Mouse (Mus musculus): Measurements from ENCODE around the gene Lrrc8c. TPM values are rescaled to one million over a fixed set of nuclear protein-coding genes. Genes with fewer than 3 reads are reported as not detected.

Gene Lrrc8c
- polyA plus RNA-seq, 1 experiment from 2014 or later = 10.4 TPM

GRCm38 (mm10) chr5:105536172-105536571, 17.0 kb downstream of the Lrrc8c start:
- H3K4me2 ChIP-seq (ENCODE audit: low read length) = no peak overlapping the region
- WGBS = 87% methylated on average over 2 of the region's 2 CpGs
- no peak for ATAC-seq
- no peak overlapping the region for H3K9ac ChIP-seq (ENCODE audit: low read depth, low read length)
- no peak overlapping the region for H3K27ac ChIP-seq (ENCODE audit: low read length)
- H3K36me3 ChIP-seq (ENCODE audit: control insufficient read depth, insufficient read depth, low read length) = peaks cover 7% of the 10 kb centered on the region
- no peaks in the 10 kb centered on the region for H3K4me1 ChIP-seq (ENCODE audit: control insufficient read depth, insufficient read depth, low read length)
- no peaks in the 10 kb centered on the region for H3K27me3 ChIP-seq (ENCODE audit: control insufficient read depth, insufficient read depth, low read depth, low read length)
- H3K4me3 ChIP-seq (ENCODE audit: low read depth, low read length) = no peak overlapping the region
- no peaks in the 10 kb centered on the region; the same call in 1 of the 2 replicates for H3K9me3 ChIP-seq (replicated peaks; ENCODE audit: control insufficient read depth, low read length, poor library complexity, severe bottlenecking)

GRCm38 (mm10) chr5:105537101-105537723, 18.0 kb downstream of the Lrrc8c start:
- H3K4me2 ChIP-seq (ENCODE audit: low read length) = no peak overlapping the region
- H3K27ac ChIP-seq (ENCODE audit: low read length) = no peak overlapping the region
- H3K4me3 ChIP-seq (ENCODE audit: low read depth, low read length) = no peak overlapping the region
- H3K4me1 ChIP-seq (ENCODE audit: control insufficient read depth, insufficient read depth, low read length) = no peaks in the 10 kb centered on the region
- ATAC-seq = no peak
- peaks cover 7% of the 10 kb centered on the region for H3K36me3 ChIP-seq (ENCODE audit: control insufficient read depth, insufficient read depth, low read length)
- 70% methylated on average over 11 of the region's 11 CpGs for WGBS
- H3K9me3 ChIP-seq (replicated peaks; ENCODE audit: control insufficient read depth, low read length, poor library complexity, severe bottlenecking) = no peaks in the 10 kb centered on the region; the same call in 1 of the 2 replicates
- H3K9ac ChIP-seq (ENCODE audit: low read depth, low read length) = no peak overlapping the region
- H3K27me3 ChIP-seq (ENCODE audit: control insufficient read depth, insufficient read depth, low read depth, low read length) = no peaks in the 10 kb centered on the region

GRCm38 (mm10) chr5:105541051-105541450, 21.9 kb downstream of the Lrrc8c start:
- no peak overlapping the region for H3K27ac ChIP-seq (ENCODE audit: low read length)
- ATAC-seq = no peak
- 91% methylated on average over 7 of the region's 7 CpGs for WGBS

GRCm38 (mm10) chr5:105545126-105545525, 25.9 kb downstream of the Lrrc8c start:
- 26% methylated on average over 3 of the region's 3 CpGs for WGBS
- H3K9ac ChIP-seq (ENCODE audit: low read depth, low read length) = no peak overlapping the region
- no peak for ATAC-seq
- H3K27me3 ChIP-seq (ENCODE audit: control insufficient read depth, insufficient read depth, low read depth, low read length) = no peaks in the 10 kb centered on the region
- H3K4me2 ChIP-seq (ENCODE audit: low read length) = no peak overlapping the region
- H3K4me3 ChIP-seq (ENCODE audit: low read depth, low read length) = no peak overlapping the region
- no peaks in the 10 kb centered on the region for H3K9me3 ChIP-seq (replicated peaks; ENCODE audit: control insufficient read depth, low read length, poor library complexity, severe bottlenecking)
- peaks cover 7% of the 10 kb centered on the region; the same call in 1 of the 2 replicates for H3K36me3 ChIP-seq (ENCODE audit: control insufficient read depth, insufficient read depth, low read length)
- no peaks in the 10 kb centered on the region for H3K4me1 ChIP-seq (ENCODE audit: control insufficient read depth, insufficient read depth, low read length)
- no peak overlapping the region for H3K27ac ChIP-seq (ENCODE audit: low read length)

More at GRCm38 (mm10) chr5:105541051-105541450, 21.9 kb downstream of the Lrrc8c start:
- Histone ChIP-seq H3K4me1 (ENCODE audit: control insufficient read depth, insufficient read depth, low read length) (no peaks in the 10 kb centered on the region), H3K4me3 (ENCODE audit: low read depth, low read length) (no peak overlapping the region), H3K4me2 (ENCODE audit: low read length) (no peak overlapping the region), H3K9me3 (replicated peaks; ENCODE audit: control insufficient read depth, low read length, poor library complexity, severe bottlenecking) (no peaks in the 10 kb centered on the region; the same call in 1 of the 2 replicates), H3K27me3 (ENCODE audit: control insufficient read depth, insufficient read depth, low read depth, low read length) (no peaks in the 10 kb centered on the region), H3K36me3 (ENCODE audit: control insufficient read depth, insufficient read depth, low read length) (peaks cover 14% of the 10 kb centered on the region), H3K9ac (ENCODE audit: low read depth, low read length) (no peak overlapping the region)

GRCm38 (mm10) chr5:105547115-105547514, 27.9 kb downstream of the Lrrc8c start:
- no peak overlapping the region for H3K4me2 ChIP-seq (ENCODE audit: low read length)
- no peaks in the 10 kb centered on the region for H3K27me3 ChIP-seq (ENCODE audit: control insufficient read depth, insufficient read depth, low read depth, low read length)
- H3K9ac ChIP-seq (ENCODE audit: low read depth, low read length) = no peak overlapping the region
- no peak overlapping the region for H3K27ac ChIP-seq (ENCODE audit: low read length)
- H3K36me3 ChIP-seq (ENCODE audit: control insufficient read depth, insufficient read depth, low read length) = peaks cover 7% of the 10 kb centered on the region; the same call in 1 of the 2 replicates
- WGBS = 91% methylated on average over 4 of the region's 4 CpGs
- no peaks in the 10 kb centered on the region for H3K9me3 ChIP-seq (replicated peaks; ENCODE audit: control insufficient read depth, low read length, poor library complexity, severe bottlenecking)
- H3K4me1 ChIP-seq (ENCODE audit: control insufficient read depth, insufficient read depth, low read length) = no peaks in the 10 kb centered on the region
- no peak overlapping the region for H3K4me3 ChIP-seq (ENCODE audit: low read depth, low read length)
- ATAC-seq = no peak

- Histone ChIP-seq H3K27ac (ENCODE audit: low read length) (no peak overlapping the region), H3K4me1 (ENCODE audit: control insufficient read depth, insufficient read depth, low read length) (no peaks in the 10 kb centered on the region), H3K9ac (ENCODE audit: low read depth, low read length) (no peak overlapping the region), H3K36me3 (ENCODE audit: control insufficient read depth, insufficient read depth, low read length) (no peaks in the 10 kb centered on the region), H3K27me3 (ENCODE audit: control insufficient read depth, insufficient read depth, low read depth, low read length) (no peaks in the 10 kb centered on the region), H3K4me3 (ENCODE audit: low read depth, low read length) (no peak overlapping the region), H3K4me2 (ENCODE audit: low read length) (no peak overlapping the region), H3K9me3 (replicated peaks; ENCODE audit: control insufficient read depth, low read length, poor library complexity, severe bottlenecking) (no peaks in the 10 kb centered on the region)
- 86% methylated on average over 1 of the region's 1 CpGs for WGBS
- no peak for ATAC-seq
These were observed 32.6 kb downstream of the Lrrc8c start for GRCm38 (mm10) chr5:105551808-105552207.

- H3K27me3 ChIP-seq (ENCODE audit: control insufficient read depth, insufficient read depth, low read depth, low read length) = no peaks in the 10 kb centered on the region
- H3K4me1 ChIP-seq (ENCODE audit: control insufficient read depth, insufficient read depth, low read length) = peaks cover 3% of the 10 kb centered on the region; the same call in 1 of the 2 replicates
- H3K9ac ChIP-seq (ENCODE audit: low read depth, low read length) = no peak overlapping the region
- no peak overlapping the region for H3K4me2 ChIP-seq (ENCODE audit: low read length)
- H3K36me3 ChIP-seq (ENCODE audit: control insufficient read depth, insufficient read depth, low read length) = no peaks in the 10 kb centered on the region
- H3K4me3 ChIP-seq (ENCODE audit: low read depth, low read length) = no peak overlapping the region
- WGBS = 90% methylated on average over 6 of the region's 6 CpGs
- H3K9me3 ChIP-seq (replicated peaks; ENCODE audit: control insufficient read depth, low read length, poor library complexity, severe bottlenecking) = no peaks in the 10 kb centered on the region
- H3K27ac ChIP-seq (ENCODE audit: low read length) = no peak overlapping the region
- ATAC-seq = no peak
These were observed 37.1 kb downstream of the Lrrc8c start for GRCm38 (mm10) chr5:105556291-105556690.

- WGBS = 94% methylated on average over 3 of the region's 3 CpGs
- H3K27ac ChIP-seq (ENCODE audit: low read length) = 0 out of 2 replicates have a peak overlapping the region, but pooled peaks have one; percentile 43
- H3K4me2 ChIP-seq (ENCODE audit: low read length) = no peak overlapping the region
- peaks cover 3% of the 10 kb centered on the region; the same call in 1 of the 2 replicates for H3K4me1 ChIP-seq (ENCODE audit: control insufficient read depth, insufficient read depth, low read length)
- ATAC-seq = no peak
- no peaks in the 10 kb centered on the region for H3K27me3 ChIP-seq (ENCODE audit: control insufficient read depth, insufficient read depth, low read depth, low read length)
- no peak overlapping the region for H3K4me3 ChIP-seq (ENCODE audit: low read depth, low read length)
- no peak overlapping the region for H3K9ac ChIP-seq (ENCODE audit: low read depth, low read length)
- H3K36me3 ChIP-seq (ENCODE audit: control insufficient read depth, insufficient read depth, low read length) = no peaks in the 10 kb centered on the region
- no peaks in the 10 kb centered on the region for H3K9me3 ChIP-seq (replicated peaks; ENCODE audit: control insufficient read depth, low read length, poor library complexity, severe bottlenecking)
These were observed 38.2 kb downstream of the Lrrc8c start for GRCm38 (mm10) chr5:105557346-105557745.

GRCm38 (mm10) chr5:105557777-105558240, 38.6 kb downstream of the Lrrc8c start:
- H3K27ac ChIP-seq (ENCODE audit: low read length) = peak overlapping the region; percentile 63

More at GRCm38 (mm10) chr5:105557777-105558240, 38.6 kb downstream of the Lrrc8c start:
- no peaks in the 10 kb centered on the region for H3K36me3 ChIP-seq (ENCODE audit: control insufficient read depth, insufficient read depth, low read length)
- peaks cover 3% of the 10 kb centered on the region; the same call in 1 of the 2 replicates for H3K4me1 ChIP-seq (ENCODE audit: control insufficient read depth, insufficient read depth, low read length)
- no peaks in the 10 kb centered on the region for H3K9me3 ChIP-seq (replicated peaks; ENCODE audit: control insufficient read depth, low read length, poor library complexity, severe bottlenecking)
- ATAC-seq = peak; percentile 96
- no peak overlapping the region for H3K4me3 ChIP-seq (ENCODE audit: low read depth, low read length)
- 32% methylated on average over 4 of the region's 4 CpGs for WGBS
- no peak overlapping the region for H3K9ac ChIP-seq (ENCODE audit: low read depth, low read length)
- H3K27me3 ChIP-seq (ENCODE audit: control insufficient read depth, insufficient read depth, low read depth, low read length) = no peaks in the 10 kb centered on the region
- no peak overlapping the region for H3K4me2 ChIP-seq (ENCODE audit: low read length)

All from midbrain, embryonic 16.5 days (tissue).